Mouse (Mus musculus) midbrain, postnatal 0 days (tissue): ENCODE measurements around the gene Fbxl22. TPM values are rescaled to one million over a fixed set of nuclear protein-coding genes. Genes with fewer than 3 reads are reported as not detected.

Source experiments
- ATAC-seq: fragments of 200-750 bp; cut with Nextera tagmentation; 2 replicates; pipeline ENCODE4 v1.8.0; 2017; ENCODE audit warnings: moderate number of reproducible peaks, mild to moderate bottlenecking, moderate TSS enrichment, moderate library complexity; ENCODE audit not compliant: low FRiP score
- DNase-seq: peaks from one replicate; pipeline ENCODE4 v3.0.0-alpha.2; 2015; ENCODE audit warnings: low spot score
- H3K27ac ChIP-seq: fragments of 300-500 bp; sonication (generic); 2 replicates; pipeline ENCODE4 v1.5.1; 2014; ENCODE audit warnings: low read depth, mild to moderate bottlenecking, low read length, mixed read lengths
- H3K27me3 ChIP-seq: fragments of 300-500 bp; sonication (generic); 2 replicates; pipeline ENCODE4 v1.6.1; 2014; ENCODE audit warnings: low read length, control low read depth, mixed read lengths; ENCODE audit not compliant: insufficient read depth
- H3K36me3 ChIP-seq: fragments of 300-500 bp; sonication (generic); 2 replicates; pipeline ENCODE4 v1.6.1; 2014; ENCODE audit warnings: low read length, control low read depth, mixed read lengths; ENCODE audit not compliant: insufficient read depth
- H3K4me1 ChIP-seq: fragments of 300-500 bp; sonication (generic); 2 replicates; pipeline ENCODE4 v1.6.1; 2014; ENCODE audit warnings: mild to moderate bottlenecking, control low read depth, antibody characterized with exemption, low read length, mixed read lengths; ENCODE audit not compliant: insufficient read depth
- H3K4me2 ChIP-seq: fragments of 300-500 bp; sonication (generic); 2 replicates; pipeline ENCODE4 v1.6.1; 2014; ENCODE audit warnings: low read depth, mild to moderate bottlenecking, low read length, mixed read lengths; ENCODE audit not compliant: poor library complexity, severe bottlenecking
- H3K4me3 ChIP-seq: fragments of 300-500 bp; sonication (generic); 2 replicates; pipeline ENCODE4 v1.5.1; 2014; ENCODE audit warnings: low read depth, mild to moderate bottlenecking, low read length, moderate library complexity
- H3K9ac ChIP-seq: fragments of 300-500 bp; sonication (generic); replicated peaks from 2 replicates; pipeline ENCODE4 v1.6.1; 2014; ENCODE audit warnings: mild to moderate bottlenecking, low read length, moderate library complexity, mixed read lengths; ENCODE audit not compliant: poor library complexity, severe bottlenecking
- H3K9me3 ChIP-seq: fragments of 300-500 bp; sonication (generic); 2 replicates; pipeline ENCODE4 v1.6.1; 2016; ENCODE audit warnings: low read length, control low read depth
- CTCF ChIP-seq: IDR thresholded peaks from 2 replicates; pipeline ENCODE4 v1.5.1; 2016; ENCODE audit warnings: antibody characterized with exemption, mild to moderate bottlenecking
- WGBS: fragments of 180-500 bp; shearing (Covaris S2); extraction: QIAGEN DNeasy Blood & Tissue Kit; methylation state at CpG from one replicate; pipeline ENCODE4 v1.1.7; 2014; 5-methylcytosine and 5-hydroxymethylcytosine counted together
- polyA plus RNA-seq: library from polyadenylated mRNA; unstranded; fragments of >200 nt; fragmentation: Nextera tagmentation; extraction: Ambion mirVana; gene quantifications from 2 replicates; pipeline ENCODE4 v1.2.1, GENCODE M21; 2015
- total RNA-seq: library from RNA; depleted of rRNA; stranded (reverse); fragments of >200 nt; gene quantifications from 2 replicates; pipeline ENCODE4 v1.2.3, GENCODE M21; 2014

Fbxl22 gene
- total and polyA plus RNA-seq, 2 experiments from 2014 or later = 0.60 to 0.63 TPM

DNA sequence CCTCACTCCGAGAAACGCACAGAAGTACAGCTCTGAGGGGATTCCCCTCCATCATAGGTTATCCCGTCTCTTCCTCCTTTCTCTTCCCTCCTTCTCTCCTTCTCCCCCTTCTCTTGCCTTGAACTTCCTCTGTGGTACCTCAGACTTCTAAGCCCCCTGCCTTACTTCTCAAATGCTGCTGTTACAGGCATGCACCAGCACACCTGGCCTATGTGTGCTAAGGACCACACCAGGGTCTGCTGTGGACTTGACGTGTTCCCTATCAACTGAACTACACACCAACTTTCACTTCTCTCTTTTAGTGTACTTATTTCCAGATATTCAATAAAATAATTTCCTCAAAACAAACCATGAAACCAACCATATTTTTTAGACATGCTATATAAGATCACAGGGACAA is 28.4 kb upstream of the Fbxl22 start:
- TF ChIP-seq CTCF = no peak
- Histone ChIP-seq H3K4me2 (no peak overlapping the region), H3K36me3 (peaks cover 12% of the 10 kb centered on the region; the same call in 1 of the 2 replicates), H3K4me1 (no peaks in the 10 kb centered on the region), H3K9ac (no peak overlapping the region), H3K27ac (no peak overlapping the region), H3K27me3 (no peaks in the 10 kb centered on the region), H3K9me3 (no peaks in the 10 kb centered on the region), H3K4me3 (no peak overlapping the region)
- DNase-seq = no peak
- ATAC-seq = no peak
- WGBS = 84% methylated on average over 4 of the region's 4 CpGs

DNA sequence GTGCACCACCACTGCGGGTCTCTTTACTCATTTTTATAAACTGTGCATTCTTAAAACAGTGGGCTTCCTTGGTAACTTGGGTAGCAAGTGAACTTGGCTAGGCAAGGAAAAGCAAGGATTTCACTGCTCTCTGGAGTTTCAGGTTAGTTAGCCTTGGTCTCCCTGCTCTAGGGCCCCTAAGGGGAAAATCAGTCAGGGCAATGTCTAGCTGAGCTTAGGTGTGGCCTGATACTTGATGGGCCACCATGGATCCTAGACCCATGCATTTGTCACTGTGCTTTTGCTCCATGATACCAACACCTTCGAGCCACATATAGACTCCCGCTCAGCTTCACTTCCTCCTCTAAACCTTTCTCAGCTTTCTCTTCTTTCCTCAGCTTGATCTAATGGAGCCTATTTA is 7.2 kb upstream of the Fbxl22 start:
- no peak for DNase-seq
- Histone ChIP-seq H3K36me3 (peaks cover 23% of the 10 kb centered on the region; the same call in 1 of the 2 replicates), H3K27me3 (no peaks in the 10 kb centered on the region), H3K4me3 (no peak overlapping the region), H3K4me2 (no peak overlapping the region), H3K4me1 (no peaks in the 10 kb centered on the region), H3K27ac (no peak overlapping the region), H3K9me3 (no peaks in the 10 kb centered on the region), H3K9ac (no peak overlapping the region)
- no peak for ATAC-seq
- 97% methylated on average over 3 of the region's 3 CpGs for WGBS
- TF ChIP-seq CTCF = no peak

DNA sequence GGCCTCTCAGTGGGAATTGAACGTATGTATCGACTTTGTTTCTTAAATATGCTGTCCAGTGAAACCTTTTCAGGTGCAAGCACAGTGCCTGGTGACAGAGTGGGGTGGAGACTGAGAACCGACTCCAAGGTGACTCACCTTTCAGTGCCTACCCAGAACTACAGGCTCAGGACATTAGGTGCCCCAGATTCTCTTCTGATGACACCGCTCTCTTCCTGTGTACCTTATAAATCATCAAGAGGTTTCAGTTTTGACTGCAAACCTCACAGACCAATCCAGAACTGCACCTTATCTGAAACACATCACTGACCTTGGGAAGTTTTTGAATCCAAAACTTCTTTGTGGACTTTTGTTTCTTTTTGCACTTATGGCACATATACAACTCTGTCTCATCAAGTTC is 5.9 kb upstream of the Fbxl22 start:
- peaks cover 16% of the 10 kb centered on the region; the same call in 1 of the 2 replicates for H3K36me3 ChIP-seq
- no peak for DNase-seq
- 98% methylated on average over 4 of the region's 4 CpGs for WGBS

DNA sequence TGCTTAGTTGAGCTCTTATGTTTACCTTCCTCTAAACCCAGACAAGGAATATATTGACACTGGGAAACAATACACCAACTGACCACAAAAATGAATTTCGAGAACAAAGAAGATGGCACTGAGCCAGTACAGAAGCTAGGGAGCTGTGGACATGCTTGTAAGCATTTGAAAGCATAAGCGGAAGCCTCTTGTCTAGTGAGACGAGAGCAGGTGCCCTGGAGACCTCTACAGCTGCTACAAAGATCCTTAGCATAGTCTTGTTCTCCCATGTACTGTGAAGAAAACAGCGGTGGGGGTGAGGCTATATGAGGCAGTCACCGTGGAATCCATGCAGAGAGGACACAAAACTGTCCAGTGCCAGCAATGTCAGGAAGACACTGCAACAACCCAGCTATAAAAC is 4.5 kb upstream of the Fbxl22 start:
- 26% methylated on average over 5 of the region's 5 CpGs for WGBS
- Histone ChIP-seq H3K4me2 (no peak overlapping the region), H3K4me1 (no peaks in the 10 kb centered on the region), H3K27ac (no peak overlapping the region), H3K9ac (no peak overlapping the region), H3K9me3 (no peaks in the 10 kb centered on the region), H3K36me3 (peaks cover 15% of the 10 kb centered on the region; the same call in 1 of the 2 replicates), H3K27me3 (no peaks in the 10 kb centered on the region), H3K4me3 (no peak overlapping the region)
- DNase-seq (no peak), ATAC-seq (no peak)
- TF ChIP-seq CTCF = no peak

More for the DNA sequence above, 5.9 kb upstream of the Fbxl22 start:
- H3K4me1 ChIP-seq = no peaks in the 10 kb centered on the region
- H3K27me3 ChIP-seq = no peaks in the 10 kb centered on the region
- TF ChIP-seq CTCF = no peak
- no peak overlapping the region for H3K4me3 ChIP-seq
- H3K9ac ChIP-seq = no peak overlapping the region
- H3K4me2 ChIP-seq = no peak overlapping the region
- no peak for ATAC-seq
- H3K27ac ChIP-seq = no peak overlapping the region
- no peaks in the 10 kb centered on the region for H3K9me3 ChIP-seq

DNA sequence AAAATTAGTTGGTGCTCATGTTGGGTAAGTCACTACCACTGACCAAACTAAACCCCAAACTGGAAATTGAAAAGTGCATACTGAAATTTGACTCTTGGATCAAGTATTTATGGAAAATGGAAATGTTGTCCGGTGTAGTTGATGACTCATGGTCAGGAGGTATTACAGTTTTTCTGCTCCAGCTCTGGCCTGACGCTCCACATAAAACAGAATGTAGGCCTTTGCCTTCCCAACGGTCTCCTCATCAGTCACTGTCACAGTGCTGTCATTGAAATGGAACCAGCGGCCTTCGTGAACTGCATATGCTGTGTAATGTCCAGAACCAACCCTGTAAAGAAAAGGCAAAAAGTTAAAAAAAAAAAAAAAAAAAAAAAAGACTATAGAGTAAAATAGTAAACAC is 3.9 kb upstream of the Fbxl22 start:
- peaks cover 15% of the 10 kb centered on the region; the same call in 1 of the 2 replicates for H3K36me3 ChIP-seq
- H3K4me1 ChIP-seq = no peaks in the 10 kb centered on the region
- no peak for DNase-seq
- no peak for TF ChIP-seq CTCF
- no peaks in the 10 kb centered on the region for H3K9me3 ChIP-seq
- H3K4me2 ChIP-seq = no peak overlapping the region
- no peak overlapping the region for H3K9ac ChIP-seq
- ATAC-seq = no peak
- H3K27me3 ChIP-seq = no peaks in the 10 kb centered on the region
- H3K4me3 ChIP-seq = no peak overlapping the region
- no peak overlapping the region for H3K27ac ChIP-seq
- 89% methylated on average over 5 of the region's 5 CpGs for WGBS

DNA sequence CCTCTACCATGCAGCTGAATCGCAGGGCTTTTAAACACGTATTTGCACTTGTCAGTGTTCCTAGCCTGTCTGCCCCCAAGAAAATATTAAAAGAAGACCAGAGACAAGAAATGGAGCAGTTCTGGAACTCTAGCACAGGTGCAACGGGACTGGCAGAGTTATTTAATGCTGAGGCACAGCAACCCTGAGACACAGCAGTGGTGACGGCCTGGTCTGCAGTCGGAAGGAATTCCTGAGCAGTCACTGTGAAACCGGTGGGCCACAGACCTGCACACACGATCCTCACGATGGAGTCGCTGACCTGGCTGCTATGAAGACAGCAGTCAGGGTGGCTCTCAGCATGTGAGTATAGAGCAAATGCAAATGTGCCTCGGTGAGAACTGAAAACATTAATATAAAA is 3.4 kb upstream of the Fbxl22 start:
- no peak for TF ChIP-seq CTCF
- ATAC-seq (no peak), DNase-seq (no peak)
- Histone ChIP-seq H3K4me3 (no peak overlapping the region), H3K9ac (no peak overlapping the region), H3K27ac (no peak overlapping the region), H3K9me3 (no peaks in the 10 kb centered on the region), H3K36me3 (peaks cover 15% of the 10 kb centered on the region; the same call in 1 of the 2 replicates), H3K27me3 (no peaks in the 10 kb centered on the region), H3K4me2 (no peak overlapping the region), H3K4me1 (no peaks in the 10 kb centered on the region)
- 89% methylated on average over 10 of the region's 10 CpGs for WGBS
